ENCODE assay signal across 15 mouse cellular contexts in genomic region chr7:81666585-81666984, GRCm38 (mm10).
"Had no signal": no experiment of that assay in that cellular context is flagged by ENCODE, and none has a peak within 500 bp of the region (broad histone marks: within the 10 kb centered on the region; RNA-seq: fewer than 3 reads in every experiment).

No protein-coding gene starts in this region.

- H3K9me3 ChIP-seq: limb, embryonic 13.5 days; midbrain, embryonic 13.5 days; neural tube, embryonic 12.5 days had no signal

- H3K27ac ChIP-seq: layer of hippocampus, adult 2 months; limb, embryonic 13.5 days; liver, embryonic 14.5 days; midbrain, embryonic 13.5 days; neural tube, embryonic 12.5 days; stomach, postnatal 0 days had no signal

- H3K4me1 ChIP-seq: limb, embryonic 13.5 days; midbrain, embryonic 13.5 days; neural tube, embryonic 12.5 days had no signal

- H3K27me3 ChIP-seq: limb, embryonic 13.5 days; midbrain, embryonic 13.5 days; neural tube, embryonic 12.5 days had no signal

- H3K36me3 ChIP-seq: limb, embryonic 13.5 days; midbrain, embryonic 13.5 days; neural tube, embryonic 12.5 days had no signal

- DNase-seq: kidney, adult 11 months; kidney, adult 9 months; kidney, postnatal 10 days; kidney, postnatal 4 days; left cerebral cortex, postnatal 4 days; lung, adult 2 months; lung, postnatal 36 days; right cerebral cortex, adult 18-20 months had no signal

- H3K4me3 ChIP-seq: layer of hippocampus, adult 2 months; limb, embryonic 13.5 days; midbrain, embryonic 13.5 days; neural tube, embryonic 12.5 days had no signal

- H3K9ac ChIP-seq: limb, embryonic 13.5 days; liver, embryonic 14.5 days; midbrain, embryonic 13.5 days; neural tube, embryonic 12.5 days had no signal

- H3K4me2 ChIP-seq: limb, embryonic 13.5 days; midbrain, embryonic 13.5 days; neural tube, embryonic 12.5 days had no signal

- ATAC-seq: lung, postnatal 0 days; midbrain, embryonic 13.5 days had no signal
